Mouse (Mus musculus) heart, postnatal 4 days (tissue): ENCODE measurements around the gene Tmem120a. TPM values are rescaled to one million over a fixed set of nuclear protein-coding genes. Genes with fewer than 3 reads are reported as not detected.

Source experiments
- DNase-seq: peaks from one replicate; pipeline ENCODE4 v3.0.0; 2021
- total RNA-seq, 2 experiments: library from RNA; stranded (reverse); gene quantifications; 2 replicates each; pipeline ENCODE4 v1.2.3; 2021

Gene Tmem120a
- total RNA-seq, 2 experiments from 2014 or later, result 14.4 to 16.7 TPM

DNA sequence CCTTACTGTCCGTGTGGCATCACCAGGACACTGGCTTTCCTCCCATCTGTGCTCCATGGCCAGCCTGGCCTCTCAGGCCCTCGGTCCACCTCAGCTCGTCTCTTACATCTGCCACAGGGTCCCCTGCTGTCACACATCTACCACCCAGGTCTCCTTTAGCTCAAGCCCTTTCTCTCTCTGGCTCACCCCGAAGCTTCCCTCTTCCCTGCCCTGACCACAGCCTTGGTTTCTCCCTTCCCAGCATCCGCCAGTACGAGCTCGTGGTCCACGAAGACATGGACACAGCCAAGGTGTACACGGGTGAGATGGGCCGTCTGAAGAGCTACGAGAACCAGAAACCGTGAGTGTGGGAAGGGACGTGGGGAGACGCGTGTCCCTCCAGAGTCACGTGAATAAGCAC lies 12.9 kb downstream of the Tmem120a start:
- no peak for DNase-seq

DNA sequence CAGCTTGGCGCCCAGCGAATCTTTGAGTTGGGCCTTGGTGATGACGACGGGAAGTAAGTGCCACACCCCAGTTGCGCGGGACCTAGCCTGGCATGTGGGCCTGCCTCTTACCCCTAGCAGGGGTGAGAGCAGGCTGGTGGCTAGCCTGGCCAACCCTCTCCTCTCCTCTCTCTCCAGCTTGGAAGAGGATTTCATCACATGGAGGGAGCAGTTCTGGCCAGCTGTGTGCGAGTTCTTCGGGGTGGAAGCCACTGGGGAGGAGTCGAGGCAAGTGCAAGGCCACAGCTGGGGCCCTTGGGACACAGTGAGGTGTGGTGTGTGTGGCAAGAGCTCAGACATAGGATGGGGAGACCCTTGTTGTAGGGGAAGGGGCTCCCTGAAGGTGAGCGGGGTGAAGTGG lies 13.3 kb downstream of the Tmem120a start:
- no peak for DNase-seq

DNA sequence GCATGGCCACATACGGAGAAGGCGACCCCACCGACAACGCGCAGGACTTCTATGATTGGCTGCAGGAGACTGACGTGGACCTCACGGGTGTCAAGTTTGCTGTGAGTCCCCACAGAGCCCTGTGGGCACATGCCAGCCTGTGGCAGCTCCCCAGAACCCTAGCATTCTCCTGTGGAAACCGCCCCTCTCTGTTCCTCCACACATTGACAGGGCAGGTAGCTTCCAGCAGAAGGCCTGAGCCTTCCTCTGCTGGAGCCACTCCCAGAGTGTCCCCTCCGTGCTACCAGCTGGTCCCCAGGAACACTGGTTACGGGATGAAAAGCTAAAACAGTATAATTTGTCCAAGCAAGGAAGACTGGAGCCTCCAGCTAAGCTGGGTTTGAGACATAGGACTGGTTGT lies 14.0 kb downstream of the Tmem120a start:
- DNase-seq, result no peak

DNA sequence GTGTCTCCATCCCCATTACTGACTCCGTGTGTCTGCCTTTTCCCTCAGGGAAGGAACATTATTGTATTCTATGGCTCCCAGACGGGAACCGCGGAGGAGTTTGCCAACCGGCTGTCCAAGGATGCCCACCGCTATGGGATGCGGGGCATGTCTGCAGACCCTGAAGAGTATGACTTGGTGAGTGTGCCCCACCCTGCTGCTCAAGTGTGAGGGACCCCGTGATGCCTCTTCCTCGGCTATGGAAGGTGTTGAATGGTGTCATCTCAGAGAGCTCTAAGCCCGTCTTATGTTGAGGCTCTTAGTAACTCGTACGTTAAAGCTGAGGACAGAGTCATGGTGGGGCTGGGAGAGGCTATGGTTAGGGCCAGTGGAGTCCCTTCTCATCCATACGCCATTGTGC lies 14.9 kb downstream of the Tmem120a start:
- no peak for DNase-seq

DNA sequence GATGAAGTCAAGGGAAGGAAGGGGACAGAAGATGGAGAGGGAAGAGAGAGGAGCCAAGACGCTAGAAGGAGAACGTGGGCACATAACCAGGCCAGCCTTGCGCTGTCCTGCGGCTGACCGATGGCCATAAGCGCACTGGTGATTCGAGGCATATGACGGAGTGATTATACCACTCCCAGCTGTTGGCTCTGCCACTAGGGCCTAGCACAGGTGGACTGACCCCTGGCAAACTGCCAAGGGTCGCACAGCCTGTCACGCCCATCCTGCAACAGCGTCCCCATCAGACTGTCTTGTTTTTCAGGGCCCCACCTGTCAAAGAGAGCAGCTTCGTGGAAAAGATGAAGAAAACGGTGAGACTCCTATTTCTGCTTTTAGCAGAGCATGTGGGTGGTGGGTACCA lies 15.9 kb downstream of the Tmem120a start:
- DNase-seq, result no peak

DNA sequence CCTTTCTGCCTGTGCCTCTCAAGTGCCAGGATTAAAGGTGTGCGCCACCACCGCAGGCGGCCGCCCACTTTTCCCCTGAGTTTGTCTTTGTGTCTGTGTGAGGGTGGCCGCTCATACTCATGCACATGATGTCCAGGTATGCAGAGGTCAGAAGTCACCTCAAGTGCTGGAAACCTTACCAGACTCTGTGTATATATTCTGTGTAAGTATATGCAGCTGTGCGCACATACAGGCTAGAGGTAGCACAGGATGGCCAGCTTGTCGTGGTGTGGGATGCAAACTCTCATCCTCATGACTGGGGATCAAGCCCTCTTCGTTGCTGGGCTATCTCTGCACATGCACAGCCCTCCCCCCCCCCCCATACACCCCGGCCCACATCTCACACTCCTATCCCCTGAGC lies 16.4 kb downstream of the Tmem120a start:
- DNase-seq, result no peak

DNA sequence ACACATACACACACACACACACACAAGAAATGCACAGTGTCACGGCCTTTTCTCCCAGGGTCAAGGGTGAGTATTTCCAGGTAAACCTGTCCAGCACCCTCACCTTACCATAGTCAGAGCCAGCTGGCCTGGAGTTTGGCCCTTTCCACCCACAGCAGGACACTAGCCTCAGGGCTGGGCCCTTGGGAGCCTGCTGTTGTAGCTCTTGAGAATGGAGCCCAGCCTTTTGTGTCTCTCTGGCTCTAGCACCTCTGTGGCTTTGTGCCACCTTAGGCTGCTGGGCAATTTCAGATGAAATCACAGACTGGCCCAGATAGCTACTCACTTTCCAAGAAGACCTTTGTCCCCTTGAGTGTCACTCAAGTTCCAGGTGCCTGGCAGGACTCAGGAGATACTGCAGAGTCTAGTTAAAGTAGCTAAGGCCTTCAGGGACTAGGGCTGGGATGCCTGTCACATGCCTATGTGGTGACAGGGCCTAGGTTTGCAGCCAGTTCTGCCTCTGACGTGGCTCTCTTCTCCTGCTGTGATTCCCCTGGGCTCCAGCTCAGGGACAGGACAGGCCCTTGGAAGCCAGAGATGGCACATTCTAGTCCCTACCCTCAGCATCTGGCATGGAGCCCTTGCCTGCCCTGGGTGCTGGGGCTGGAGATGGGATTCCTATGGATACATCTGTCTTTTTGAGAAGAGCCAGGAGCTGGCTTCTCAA lies 17.5 kb downstream of the Tmem120a start:
- DNase-seq, result peak; percentile 78

DNA sequence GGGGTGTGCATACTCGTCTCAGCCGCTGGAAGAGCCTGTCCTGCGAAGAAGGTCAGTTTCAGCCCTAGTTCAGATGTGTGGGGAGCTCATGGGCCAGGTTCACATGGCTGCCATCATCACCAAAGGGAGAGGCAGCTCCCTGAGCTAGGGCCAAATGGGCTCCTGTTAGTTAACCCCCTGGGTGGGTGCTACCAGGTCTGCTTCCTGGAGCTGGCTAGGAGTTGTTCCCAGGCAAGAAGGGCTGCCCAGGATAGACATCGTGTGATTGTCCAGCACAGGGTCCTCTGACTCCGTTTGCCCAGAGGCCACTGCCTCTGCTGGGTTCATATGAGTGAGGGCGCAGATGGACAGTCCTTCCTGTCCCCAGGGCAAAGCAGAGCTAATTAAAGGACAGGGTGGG lies 18.3 kb downstream of the Tmem120a start:
- DNase-seq, result no peak

DNA sequence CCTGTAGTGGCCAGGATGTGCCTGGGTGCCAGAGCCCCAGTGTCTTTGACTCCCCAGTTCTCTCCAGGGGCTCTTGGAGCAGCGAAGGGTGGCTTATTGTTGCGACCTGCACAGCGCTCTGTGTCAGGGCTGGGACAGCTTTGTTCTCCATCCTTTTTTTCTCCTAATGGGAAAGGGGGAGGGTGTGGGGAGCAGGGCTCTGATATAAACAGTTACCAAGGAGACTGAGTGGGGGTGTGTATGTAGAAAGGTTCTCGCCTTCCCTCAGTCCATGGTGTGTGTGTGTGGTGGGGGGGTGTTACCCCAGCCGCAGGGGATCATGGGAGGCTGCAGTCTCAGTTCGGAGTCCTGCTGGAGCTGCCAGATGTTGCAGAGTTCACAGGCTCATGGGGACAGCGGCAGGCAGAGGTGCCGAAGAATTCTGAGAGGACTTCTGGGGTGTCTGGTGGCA lies 18.8 kb downstream of the Tmem120a start:
- DNase-seq, result peak; percentile 62

DNA sequence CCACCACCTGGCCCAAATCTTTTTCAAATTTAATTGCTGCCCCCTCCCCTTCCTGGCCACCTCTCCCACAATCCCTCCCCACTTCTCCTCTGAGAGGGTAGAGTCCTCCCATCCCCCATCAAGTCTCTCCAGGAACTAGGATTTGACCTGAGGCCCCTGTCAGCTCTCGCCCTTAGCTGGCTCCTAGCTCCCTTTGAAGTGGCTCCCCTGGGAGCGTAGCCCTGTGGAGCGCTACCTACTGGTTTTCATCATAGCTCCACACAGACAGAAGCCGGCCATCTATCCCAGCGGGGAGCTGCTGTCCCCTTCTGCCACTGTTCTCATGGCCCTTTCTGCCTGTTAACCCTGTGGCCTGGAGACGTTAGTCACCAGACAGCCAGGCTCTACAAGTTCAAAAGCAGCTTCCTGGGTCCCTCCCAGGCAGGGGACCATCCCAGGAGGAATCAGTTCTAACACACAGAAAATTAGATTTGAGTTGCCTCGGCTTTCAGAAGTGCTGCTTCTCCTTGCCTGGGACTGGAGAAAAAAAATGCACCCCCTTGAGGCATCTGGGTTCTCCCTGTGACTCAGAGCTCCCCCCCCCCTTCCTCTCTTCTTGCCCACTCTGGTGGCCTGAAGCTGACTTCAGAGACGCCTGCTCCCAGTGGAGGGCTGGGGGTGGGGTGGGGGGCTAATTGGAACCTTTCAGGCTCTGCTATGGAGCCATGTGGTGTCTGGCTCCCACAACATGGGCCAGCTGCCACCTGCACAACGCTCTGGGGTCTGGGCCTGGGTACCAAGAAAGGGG lies 19.5 kb downstream of the Tmem120a start:
- DNase-seq, result no peak

DNA sequence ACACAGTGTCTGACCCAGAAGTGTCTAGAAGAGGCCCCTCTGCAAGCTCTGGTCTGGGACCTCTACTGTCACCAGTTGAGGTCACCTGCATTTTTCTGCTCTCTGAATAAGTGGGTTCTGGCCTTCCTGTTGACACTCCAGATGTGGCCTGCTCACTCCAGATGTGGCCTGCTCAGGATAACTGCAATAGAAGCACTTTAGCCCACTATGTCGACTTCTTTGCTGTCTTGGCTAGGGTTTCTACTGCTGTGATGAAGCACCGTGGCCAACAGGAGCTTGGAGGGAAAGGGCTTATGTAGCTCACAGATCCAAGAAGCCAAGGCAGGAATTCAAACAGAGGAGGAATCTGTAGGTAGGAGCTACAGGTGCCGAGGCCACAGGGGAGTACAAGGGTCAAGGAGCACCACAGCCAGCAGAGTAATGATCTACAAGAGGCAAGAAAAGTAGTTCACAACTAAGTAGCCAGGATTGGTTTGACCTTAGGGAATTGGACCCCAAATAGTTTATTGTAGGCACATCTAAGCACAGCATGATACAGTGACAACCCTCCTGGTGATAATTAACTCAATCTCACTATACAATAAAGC lies 21.0 kb downstream of the Tmem120a start:
- DNase-seq, result no peak

DNA sequence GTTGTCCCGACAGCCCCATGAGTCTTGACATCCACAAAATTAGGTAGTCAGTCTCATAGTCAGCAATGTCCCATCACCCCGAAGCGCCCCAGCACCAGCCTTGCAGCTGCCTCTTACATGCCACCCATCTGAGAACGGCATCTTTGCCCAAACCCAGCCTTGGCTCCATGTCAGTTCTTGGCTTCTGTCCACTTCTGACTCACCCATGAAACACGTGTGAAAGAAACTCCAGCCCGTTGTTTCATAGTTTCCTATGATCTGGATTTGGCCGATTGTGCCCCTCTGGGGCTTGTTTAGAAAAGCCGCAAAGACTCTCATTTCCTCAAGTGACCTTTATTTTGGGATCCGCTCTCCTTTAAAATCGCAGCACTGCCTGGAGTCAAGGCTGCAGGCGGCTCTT lies 22.1 kb downstream of the Tmem120a start:
- DNase-seq, result peak; percentile 82

DNA sequence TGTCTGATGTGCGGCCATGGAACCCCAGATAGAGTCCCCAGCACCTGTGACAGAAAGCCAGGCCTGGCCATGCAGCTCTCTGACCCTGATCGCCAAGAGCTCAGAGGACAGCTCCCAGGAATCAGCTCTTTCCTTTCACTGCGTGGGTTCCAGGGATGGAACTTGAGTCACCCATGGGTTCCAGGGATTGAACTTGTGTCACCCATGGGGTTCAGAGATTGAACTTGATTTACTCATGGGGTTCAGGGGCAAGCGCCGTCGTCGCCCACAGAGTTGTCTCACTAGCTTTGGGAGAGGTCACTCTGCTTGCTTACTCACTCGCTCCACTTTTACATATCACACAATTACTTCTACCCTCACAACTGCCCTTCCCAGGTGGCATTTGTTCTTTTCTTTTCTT lies 23.2 kb downstream of the Tmem120a start:
- no peak for DNase-seq

DNA sequence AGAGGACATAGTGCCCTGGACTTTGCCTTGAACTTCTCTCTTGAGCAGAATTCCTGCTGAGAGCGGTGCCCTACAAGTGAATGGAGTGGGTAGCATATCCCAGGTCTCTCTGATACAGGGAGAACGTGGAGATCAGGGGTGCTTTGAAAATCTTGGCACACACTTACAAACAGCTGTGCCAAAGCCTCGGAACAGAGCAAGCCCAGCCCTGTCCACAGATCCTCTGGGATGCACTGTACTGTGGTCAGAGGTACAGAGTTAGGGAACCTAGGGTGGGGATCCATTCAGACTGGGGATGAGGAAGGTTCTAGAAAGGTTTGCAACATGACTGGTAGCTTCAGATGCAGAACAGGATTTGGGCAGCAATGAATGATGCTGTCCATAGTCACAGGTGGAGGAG lies 24.1 kb downstream of the Tmem120a start:
- no peak for DNase-seq

DNA sequence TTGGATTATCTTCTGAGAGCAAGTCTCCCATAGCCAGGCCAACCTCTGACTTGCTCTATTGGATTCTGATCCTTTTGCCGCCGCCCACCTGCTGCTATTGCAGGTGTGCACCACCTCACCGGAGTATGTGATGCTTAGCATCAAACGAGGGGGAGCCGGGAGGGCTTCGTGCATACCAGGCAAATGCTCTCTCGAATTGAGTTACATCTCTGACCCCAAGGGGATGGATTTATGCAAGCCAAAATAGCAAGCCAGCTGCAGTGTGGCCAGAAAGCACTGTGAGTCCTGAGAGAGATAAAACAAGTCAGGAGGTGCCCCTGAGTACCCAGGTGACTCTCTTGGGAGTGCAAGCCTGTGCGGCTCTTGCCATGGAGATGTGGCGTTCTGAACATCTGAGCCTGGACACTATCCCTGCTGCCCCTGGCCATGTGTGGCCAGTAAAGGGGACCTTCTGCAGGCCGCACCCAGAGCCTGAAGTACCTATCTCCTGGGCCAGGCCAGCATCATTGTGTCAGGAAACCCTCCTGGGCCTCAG lies 24.6 kb downstream of the Tmem120a start:
- DNase-seq, result no peak

DNA sequence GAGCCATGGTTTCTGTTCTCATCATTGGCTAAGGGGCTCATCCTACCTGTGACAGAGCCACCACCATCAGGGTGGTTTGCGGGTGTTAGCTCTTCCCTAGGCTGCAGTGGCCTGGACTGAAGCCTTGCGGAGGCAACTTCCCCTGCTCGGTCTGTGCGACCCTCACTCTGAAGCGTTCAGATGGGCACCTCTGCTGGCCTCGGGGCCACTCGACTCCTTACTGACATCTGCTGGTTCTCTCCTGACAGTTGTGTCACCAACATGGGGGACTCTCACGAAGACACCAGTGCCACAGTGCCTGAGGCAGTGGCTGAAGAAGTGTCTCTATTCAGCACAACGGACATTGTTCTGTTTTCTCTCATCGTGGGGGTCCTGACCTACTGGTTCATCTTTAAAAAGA lies 28.6 kb downstream of the Tmem120a start:
- DNase-seq, result peak; percentile 54

DNA sequence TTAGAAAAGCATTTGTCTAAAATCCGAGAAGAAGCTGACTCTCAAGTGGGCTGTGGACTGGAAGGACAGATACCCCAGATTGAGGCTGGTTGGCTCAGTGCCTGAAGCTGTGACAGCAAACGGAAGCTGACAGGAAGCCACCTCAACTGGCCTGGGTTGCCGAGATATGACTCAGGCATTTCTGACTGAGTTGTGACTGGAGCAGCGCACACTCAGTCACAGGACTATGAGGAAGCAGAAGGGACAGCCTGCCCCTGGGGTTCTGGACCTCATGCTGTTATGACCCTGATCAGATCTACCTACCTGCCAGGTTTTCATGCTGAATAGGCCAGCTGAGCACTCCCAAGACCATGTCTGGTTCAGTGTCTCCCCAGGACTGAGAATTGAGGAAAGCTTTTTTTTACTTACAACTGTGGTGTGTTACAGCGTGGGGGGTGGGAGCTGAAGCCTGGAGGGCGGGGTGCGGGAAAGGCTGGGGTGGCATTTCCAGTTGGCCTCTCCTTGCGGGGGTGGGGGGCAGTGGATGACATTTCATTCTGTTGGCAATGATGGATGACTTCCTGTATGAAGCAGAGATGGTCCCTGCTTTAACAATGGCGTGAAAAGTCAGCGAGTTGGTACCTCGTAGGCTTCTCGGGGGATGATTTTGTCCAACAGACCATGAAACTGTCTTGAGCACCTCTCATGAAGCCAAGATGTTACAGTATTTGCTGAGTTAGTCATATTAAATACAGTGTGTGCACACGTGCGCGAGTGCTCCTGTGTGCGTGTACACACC lies 30.6 kb downstream of the Tmem120a start:
- DNase-seq, result peak; percentile 87

DNA sequence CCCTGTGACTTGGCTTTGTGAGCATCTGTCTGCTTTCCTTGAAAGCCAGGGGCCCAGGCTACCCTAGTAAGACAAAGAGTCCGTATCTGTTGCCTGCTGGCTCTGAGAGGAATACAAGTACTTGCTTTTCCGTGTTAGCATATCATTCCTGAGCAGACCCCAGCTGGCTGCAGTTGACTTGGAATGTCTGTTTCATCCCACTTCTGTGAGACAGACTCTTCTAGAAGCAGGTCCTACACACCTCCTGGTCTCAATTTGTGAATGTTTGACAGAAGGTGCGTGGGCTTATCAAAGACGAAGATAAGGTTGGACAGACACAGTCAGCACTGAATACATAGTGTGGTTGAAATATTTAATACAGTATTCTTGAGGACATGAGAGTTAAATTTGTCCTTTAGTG lies 31.4 kb downstream of the Tmem120a start:
- no peak for DNase-seq

DNA sequence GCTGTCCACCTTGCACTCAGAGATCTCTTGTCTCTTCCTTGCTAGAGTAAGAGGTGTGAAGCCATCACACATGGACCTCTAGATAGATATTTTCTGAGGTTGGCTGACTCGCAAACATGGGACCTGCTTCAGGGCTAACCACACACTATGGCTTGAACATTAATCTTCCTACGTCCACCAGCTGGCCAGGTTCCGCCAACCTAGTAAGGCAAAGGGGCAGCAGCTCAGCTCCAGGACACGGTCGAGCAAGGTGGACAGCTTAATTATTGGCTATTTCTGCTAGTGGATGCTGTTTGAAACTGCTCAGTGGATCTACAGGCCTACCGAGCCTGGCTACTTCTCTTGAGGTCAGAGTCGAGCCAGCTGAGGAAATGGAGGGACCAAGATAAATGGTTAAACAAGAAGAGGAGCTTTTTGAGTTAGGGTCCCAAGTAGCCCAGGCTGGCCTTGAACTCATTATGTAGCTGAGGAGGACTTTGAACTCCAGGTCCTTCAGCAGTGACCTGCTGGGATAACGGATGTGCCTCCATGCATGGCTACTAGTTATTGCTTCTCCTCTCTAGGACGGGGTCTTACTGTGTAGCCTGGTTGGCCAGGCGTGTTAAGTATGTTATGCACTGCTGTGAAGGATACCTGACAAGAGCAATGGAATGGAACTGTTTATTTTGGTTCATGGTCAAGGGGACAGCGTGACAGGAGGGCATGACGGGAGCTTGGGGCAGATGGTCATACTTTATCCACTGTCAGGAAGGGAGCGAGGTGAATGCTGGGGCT lies 32.5 kb downstream of the Tmem120a start:
- DNase-seq, result no peak

DNA sequence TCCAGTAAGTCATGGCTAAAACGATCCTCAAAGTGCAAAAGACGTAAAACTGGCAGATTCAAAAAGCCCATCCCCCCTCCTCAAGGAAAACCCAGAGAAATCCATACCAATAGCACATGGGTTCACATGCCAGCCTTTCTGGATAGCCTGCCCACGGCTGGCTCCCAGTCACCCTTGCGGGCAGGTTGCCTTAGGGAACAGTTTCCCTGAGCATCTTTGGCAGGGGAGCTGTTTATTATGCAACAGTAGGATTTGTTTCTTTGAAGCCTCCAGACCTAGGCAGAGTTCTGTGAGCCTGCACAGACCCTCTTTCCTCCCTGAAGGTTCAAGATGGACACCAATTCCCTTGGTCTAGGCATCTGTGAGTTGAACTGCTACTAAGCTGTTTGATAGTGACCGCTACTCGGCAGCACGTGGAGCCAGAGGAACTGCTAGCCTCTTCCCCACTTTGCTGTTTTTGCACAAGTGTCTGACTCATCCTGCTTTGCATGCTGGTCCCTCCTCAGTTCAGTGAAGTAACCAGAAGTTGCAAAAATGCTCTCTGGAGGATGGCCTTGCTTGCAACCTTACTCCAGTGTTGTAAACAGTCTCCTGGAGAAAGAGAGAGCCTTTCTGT lies 33.5 kb downstream of the Tmem120a start:
- no peak for DNase-seq

DNA sequence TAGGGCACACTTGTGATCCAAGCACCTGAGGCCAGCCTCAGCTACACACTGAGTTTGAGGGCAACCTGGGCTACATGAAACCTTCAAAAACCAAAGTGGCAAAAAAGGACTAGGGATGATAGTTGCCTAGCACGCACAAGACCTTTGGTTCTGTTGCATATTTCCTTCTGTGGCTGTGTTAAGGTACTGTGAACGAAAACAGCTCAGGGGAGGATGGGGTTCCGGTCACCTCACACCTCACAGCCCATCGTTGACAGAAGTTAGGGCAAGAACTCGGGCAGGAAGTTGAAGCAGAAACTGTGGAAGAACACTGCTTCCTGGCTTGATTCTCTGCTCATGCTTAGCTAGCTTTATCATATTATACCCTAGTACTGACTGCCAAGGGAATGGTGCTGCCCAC lies 34.5 kb downstream of the Tmem120a start:
- no peak for DNase-seq
